Mouse (Mus musculus) lung, embryonic 15.5 days (tissue): ENCODE data around the gene Tenm2. TPM values are rescaled to one million over a fixed set of nuclear protein-coding genes. Genes with fewer than 3 reads are reported as not detected.

ENCODE experiments used
- ATAC-seq: fragments of 200-750 bp; cut with Nextera tagmentation; 2 replicates; pipeline ENCODE4 v1.8.0; 2017; ENCODE audit warnings: moderate number of reproducible peaks, borderline replicate concordance; ENCODE audit not compliant: low FRiP score, low TSS enrichment; ENCODE audit errors: extremely low read depth
- H3K27ac ChIP-seq: fragments of 300-500 bp; sonication (generic); 2 replicates; pipeline ENCODE4 v1.5.1; 2015; ENCODE audit warnings: moderate library complexity, mild to moderate bottlenecking, inconsistent platforms
- H3K27me3 ChIP-seq: fragments of 300-500 bp; sonication (generic); 2 replicates; pipeline ENCODE4 v1.6.1; 2015; ENCODE audit warnings: inconsistent platforms
- H3K36me3 ChIP-seq: fragments of 300-500 bp; sonication (generic); 2 replicates; pipeline ENCODE4 v1.6.1; 2015; ENCODE audit warnings: inconsistent platforms
- H3K4me1 ChIP-seq: fragments of 300-500 bp; sonication (generic); 2 replicates; pipeline ENCODE4 v1.6.1; 2015; ENCODE audit warnings: inconsistent platforms
- H3K4me2 ChIP-seq: fragments of 300-500 bp; sonication (generic); 2 replicates; pipeline ENCODE4 v1.6.1; 2015; ENCODE audit warnings: inconsistent platforms, mild to moderate bottlenecking, moderate library complexity
- H3K4me3 ChIP-seq: fragments of 300-500 bp; sonication (generic); 2 replicates; pipeline ENCODE4 v1.5.1; 2015; ENCODE audit warnings: mild to moderate bottlenecking, inconsistent platforms
- H3K9ac ChIP-seq: fragments of 300-500 bp; sonication (generic); 2 replicates; pipeline ENCODE4 v1.6.1; 2015; ENCODE audit warnings: inconsistent platforms
- H3K9me3 ChIP-seq: fragments of 300-500 bp; sonication (generic); 2 replicates; pipeline ENCODE4 v1.6.1; 2016; ENCODE audit warnings: inconsistent platforms
- WGBS: fragments of 180-500 bp; shearing (Covaris S2); methylation state at CpG from one replicate; pipeline ENCODE4 v1.1.7; 2015; 5-methylcytosine and 5-hydroxymethylcytosine counted together
- polyA plus RNA-seq: library from polyadenylated mRNA; unstranded; fragments of >200 nt; fragmentation: Nextera tagmentation; extraction: Ambion mirVana; gene quantifications from 2 replicates; pipeline ENCODE4 v1.2.1, GENCODE M21; 2015

Tenm2 gene
- polyA plus RNA-seq, 1 experiment from 2014 or later, result 0.44 TPM

GRCm38 (mm10) chr11:36331408-36332178, 904.2 kb downstream of the Tenm2 start:
- no peak for ATAC-seq
- Histone ChIP-seq H3K9ac (no peak overlapping the region), H3K4me1 (no peaks in the 10 kb centered on the region), H3K27me3 (no peaks in the 10 kb centered on the region), H3K27ac (no peak overlapping the region), H3K9me3 (no peaks in the 10 kb centered on the region), H3K4me3 (no peak overlapping the region), H3K4me2 (no peak overlapping the region), H3K36me3 (no peaks in the 10 kb centered on the region)
- 50% methylated on average over 13 of the region's 13 CpGs for WGBS

GRCm38 (mm10) chr11:36327243-36327642, 908.5 kb downstream of the Tenm2 start:
- no peak overlapping the region for H3K27ac ChIP-seq
- no peaks in the 10 kb centered on the region for H3K36me3 ChIP-seq
- H3K4me2 ChIP-seq, result no peak overlapping the region
- no peaks in the 10 kb centered on the region for H3K27me3 ChIP-seq
- no peaks in the 10 kb centered on the region for H3K9me3 ChIP-seq
- H3K4me1 ChIP-seq, result no peaks in the 10 kb centered on the region
- no peak overlapping the region for H3K9ac ChIP-seq
- 43% methylated on average over 5 of the region's 5 CpGs for WGBS
- no peak overlapping the region for H3K4me3 ChIP-seq
- ATAC-seq, result no peak

GRCm38 (mm10) chr11:36309317-36309716, 926.4 kb downstream of the Tenm2 start:
- Histone ChIP-seq H3K9ac (no peak overlapping the region), H3K4me3 (no peak overlapping the region), H3K4me1 (no peaks in the 10 kb centered on the region), H3K27me3 (no peaks in the 10 kb centered on the region), H3K36me3 (no peaks in the 10 kb centered on the region), H3K27ac (no peak overlapping the region), H3K9me3 (no peaks in the 10 kb centered on the region), H3K4me2 (no peak overlapping the region)
- no peak for ATAC-seq
- WGBS, result 60% methylated on average over 4 of the region's 4 CpGs

GRCm38 (mm10) chr11:36307276-36307675, 928.5 kb downstream of the Tenm2 start:
- H3K4me2 ChIP-seq, result no peak overlapping the region
- H3K36me3 ChIP-seq, result no peaks in the 10 kb centered on the region
- no peaks in the 10 kb centered on the region for H3K27me3 ChIP-seq
- H3K27ac ChIP-seq, result no peak overlapping the region
- H3K9ac ChIP-seq, result no peak overlapping the region
- H3K9me3 ChIP-seq, result no peaks in the 10 kb centered on the region
- ATAC-seq, result no peak
- 85% methylated on average over 6 of the region's 6 CpGs for WGBS
- H3K4me1 ChIP-seq, result no peaks in the 10 kb centered on the region
- H3K4me3 ChIP-seq, result no peak overlapping the region

- H3K4me1 ChIP-seq, result no peaks in the 10 kb centered on the region
- no peak for ATAC-seq
- H3K9ac ChIP-seq, result no peak overlapping the region
- H3K27me3 ChIP-seq, result no peaks in the 10 kb centered on the region
- H3K36me3 ChIP-seq, result no peaks in the 10 kb centered on the region
- H3K4me2 ChIP-seq, result no peak overlapping the region
- H3K9me3 ChIP-seq, result no peaks in the 10 kb centered on the region
- whole genome bisulfite sequencing, result 52% methylated on average over 10 of the region's 10 CpGs
- no peak overlapping the region for H3K27ac ChIP-seq
- H3K4me3 ChIP-seq, result no peak overlapping the region
These were observed 930.3 kb downstream of the Tenm2 start for GRCm38 (mm10) chr11:36305348-36305950.

GRCm38 (mm10) chr11:36302913-36303371, 932.8 kb downstream of the Tenm2 start:
- Histone ChIP-seq H3K4me2 (no peak overlapping the region), H3K4me3 (no peak overlapping the region), H3K4me1 (no peaks in the 10 kb centered on the region), H3K9ac (no peak overlapping the region), H3K9me3 (no peaks in the 10 kb centered on the region), H3K27ac (no peak overlapping the region), H3K36me3 (no peaks in the 10 kb centered on the region), H3K27me3 (no peaks in the 10 kb centered on the region)
- no peak for ATAC-seq
- WGBS, result 64% methylated on average over 2 of the region's 2 CpGs

- no peak for ATAC-seq
- no peak overlapping the region for H3K4me3 ChIP-seq
- 53% methylated on average over 7 of the region's 7 CpGs for WGBS
- no peaks in the 10 kb centered on the region for H3K4me1 ChIP-seq
- H3K4me2 ChIP-seq, result no peak overlapping the region
- no peak overlapping the region for H3K9ac ChIP-seq
- no peaks in the 10 kb centered on the region for H3K27me3 ChIP-seq
- no peaks in the 10 kb centered on the region for H3K9me3 ChIP-seq
- H3K27ac ChIP-seq, result no peak overlapping the region
- no peaks in the 10 kb centered on the region for H3K36me3 ChIP-seq
These were observed 933.7 kb downstream of the Tenm2 start for GRCm38 (mm10) chr11:36302096-36302495.

- Histone ChIP-seq H3K36me3 (no peaks in the 10 kb centered on the region), H3K9me3 (no peaks in the 10 kb centered on the region), H3K27ac (no peak overlapping the region), H3K27me3 (peaks cover 3% of the 10 kb centered on the region; the same call in 1 of the 2 replicates), H3K4me3 (no peak overlapping the region), H3K4me1 (no peaks in the 10 kb centered on the region), H3K4me2 (no peak overlapping the region), H3K9ac (no peak overlapping the region)
- 55% methylated on average over 3 of the region's 3 CpGs for WGBS
- no peak for ATAC-seq
These were observed 939.2 kb downstream of the Tenm2 start for GRCm38 (mm10) chr11:36296568-36296967.

- H3K9ac ChIP-seq, result no peak overlapping the region
- no peak overlapping the region for H3K27ac ChIP-seq
- no peaks in the 10 kb centered on the region for H3K9me3 ChIP-seq
- no peaks in the 10 kb centered on the region for H3K36me3 ChIP-seq
- no peak overlapping the region for H3K4me2 ChIP-seq
- H3K4me3 ChIP-seq, result no peak overlapping the region
- H3K27me3 ChIP-seq, result peaks cover 20% of the 10 kb centered on the region; the same call in 1 of the 2 replicates
- no peaks in the 10 kb centered on the region for H3K4me1 ChIP-seq
- 35% methylated on average over 6 of the region's 6 CpGs for WGBS
- ATAC-seq, result no peak
These were observed 943.6 kb downstream of the Tenm2 start for GRCm38 (mm10) chr11:36292206-36292605.

- H3K4me2 ChIP-seq, result no peak overlapping the region
- no peak overlapping the region for H3K9ac ChIP-seq
- H3K27ac ChIP-seq, result no peak overlapping the region
- no peak for ATAC-seq
- WGBS, result 79% methylated on average over 6 of the region's 6 CpGs
- H3K4me3 ChIP-seq, result no peak overlapping the region
- no peaks in the 10 kb centered on the region for H3K36me3 ChIP-seq
- H3K4me1 ChIP-seq, result no peaks in the 10 kb centered on the region
- peaks cover 56% of the 10 kb centered on the region for H3K27me3 ChIP-seq
- no peaks in the 10 kb centered on the region for H3K9me3 ChIP-seq
These were observed 949.5 kb downstream of the Tenm2 start for GRCm38 (mm10) chr11:36286246-36286645.

- H3K4me1 ChIP-seq, result peaks cover 9% of the 10 kb centered on the region; the same call in 1 of the 2 replicates
- no peak overlapping the region for H3K9ac ChIP-seq
- no peak for ATAC-seq
- WGBS, result 72% methylated on average over 7 of the region's 7 CpGs
- no peak overlapping the region for H3K4me2 ChIP-seq
- no peak overlapping the region for H3K27ac ChIP-seq
- no peaks in the 10 kb centered on the region for H3K36me3 ChIP-seq
- peaks cover 71% of the 10 kb centered on the region for H3K27me3 ChIP-seq
- no peaks in the 10 kb centered on the region for H3K9me3 ChIP-seq
- no peak overlapping the region for H3K4me3 ChIP-seq
These were observed 955.2 kb downstream of the Tenm2 start for GRCm38 (mm10) chr11:36280533-36280932.

- Histone ChIP-seq H3K27me3 (peaks cover 75% of the 10 kb centered on the region), H3K9me3 (no peaks in the 10 kb centered on the region), H3K4me1 (peaks cover 9% of the 10 kb centered on the region; the same call in 1 of the 2 replicates), H3K27ac (no peak overlapping the region), H3K36me3 (no peaks in the 10 kb centered on the region), H3K9ac (no peak overlapping the region), H3K4me3 (no peak overlapping the region), H3K4me2 (no peak overlapping the region)
- WGBS, result 73% methylated on average over 9 of the region's 9 CpGs
- no peak for ATAC-seq
These were observed 957.9 kb downstream of the Tenm2 start for GRCm38 (mm10) chr11:36277903-36278215.
